Mouse (Mus musculus) CH12.LX (cell line): Measurements from ENCODE around the gene Pdcd1.

ENCODE experiments used
- BHLHE40 ChIP-seq: IDR thresholded peaks from 2 replicates; pipeline ENCODE4 v1.6.1; 2011; ENCODE audit warnings: mild to moderate bottlenecking, low read depth, low read length, improper control_type of control experiment
- CHD2 ChIP-seq: IDR thresholded peaks from 2 replicates; pipeline ENCODE4 v1.6.1; 2011; ENCODE audit warnings: low read length, improper control_type of control experiment
- CTCF ChIP-seq, 2 experiments: IDR thresholded peaks in 1 of 2; conservative IDR thresholded peaks in 1 of 2; 2 replicates each; pipeline ENCODE4 v1.5.1; 2011 to 2012; ENCODE audit warnings: low read depth in 2 of 2, low read length in 2 of 2, improper control_type of control experiment in 1 of 2, inconsistent platforms in 1 of 2, mild to moderate bottlenecking in 1 of 2, moderate library complexity in 1 of 2
- E2F4 ChIP-seq: IDR thresholded peaks from 2 replicates; pipeline ENCODE4 v1.6.1; 2011; ENCODE audit warnings: low read depth, low read length, improper control_type of control experiment; ENCODE audit not compliant: insufficient replicate concordance
- EP300 ChIP-seq: IDR thresholded peaks from 2 replicates; pipeline ENCODE4 v1.6.1; 2011; ENCODE audit warnings: low read length, improper control_type of control experiment
- HCFC1 ChIP-seq: IDR thresholded peaks from 2 replicates; pipeline ENCODE4 v1.6.1; 2012; ENCODE audit warnings: low read depth, mild to moderate bottlenecking, inconsistent platforms, low read length, improper control_type of control experiment
- IRF4 ChIP-seq: IDR thresholded peaks from 2 replicates; pipeline ENCODE4 v1.6.1; 2014; ENCODE audit warnings: low read depth, mild to moderate bottlenecking, inconsistent platforms, low read length, improper control_type of control experiment
- MAZ ChIP-seq: IDR thresholded peaks from 2 replicates; pipeline ENCODE4 v1.6.1; 2012; ENCODE audit warnings: low read depth, mild to moderate bottlenecking, inconsistent platforms, low read length, improper control_type of control experiment, moderate library complexity
- NRF1 ChIP-seq: IDR thresholded peaks from 2 replicates; pipeline ENCODE4 v1.6.1; 2014; ENCODE audit warnings: low read depth, mild to moderate bottlenecking, inconsistent platforms, low read length, improper control_type of control experiment, moderate library complexity
- POLR2A ChIP-seq: IDR thresholded peaks from 2 replicates; pipeline ENCODE4 v1.6.1; 2011; ENCODE audit warnings: low read depth, mild to moderate bottlenecking, improper control_type of control experiment, low read length
- SIN3A ChIP-seq: IDR thresholded peaks from 2 replicates; pipeline ENCODE4 v1.6.1; 2012; ENCODE audit warnings: low read length, improper control_type of control experiment, inconsistent platforms
- TBP ChIP-seq: conservative IDR thresholded peaks from 2 replicates; pipeline ENCODE4 v1.6.1; 2011; ENCODE audit warnings: low read depth, low read length, improper control_type of control experiment
- USF1 ChIP-seq: IDR thresholded peaks from 2 replicates; pipeline ENCODE4 v1.6.1; 2014; ENCODE audit warnings: low read depth, mild to moderate bottlenecking, inconsistent platforms, low read length, improper control_type of control experiment
- ZNF384 ChIP-seq: IDR thresholded peaks from 2 replicates; pipeline ENCODE4 v1.6.1; 2012; ENCODE audit warnings: low read depth, low read length, improper control_type of control experiment, inconsistent platforms

- no peak for TF ChIP-seq MAZ
- TF ChIP-seq ZNF384, result no peak
- TF ChIP-seq CTCF (conservative IDR thresholded peaks at IDR 0.05 in 1 of 2, IDR thresholded peaks at IDR 0.05 in 1 of 2; ENCODE audit: low read depth in 2 of 2, low read length in 2 of 2), result no peak
- TF ChIP-seq BHLHE40, result no peak
- no peak for TF ChIP-seq NRF1
- TF ChIP-seq POLR2A, result no peak
- no peak for TF ChIP-seq E2F4
- no peak for TF ChIP-seq TBP
- TF ChIP-seq IRF4, result no peak
- TF ChIP-seq USF1, result no peak
- no peak for TF ChIP-seq CHD2
- no peak for TF ChIP-seq SIN3A
- TF ChIP-seq HCFC1, result no peak
- no peak for TF ChIP-seq EP300
Observed at GRCm38 (mm10) chr1:94074756-94075155, 22.4 kb upstream of the Pdcd1 start.
